Mouse (Mus musculus) frontal cortex, postnatal 25 days (tissue): ENCODE data around the gene Cep89.

Experiments
- DNase-seq, 2 experiments: peaks; one replicate each; pipeline ENCODE4 v3.0.0; 2022; ENCODE audit warnings: low spot score in 2 of 2

The Cep89 gene

GRCm38 (mm10) chr7:35396542-35397168, at the start of gene Cep89, which contains the start of gene Faap24:
Gene Cep89 (plus strand): TSS chr7:35397035.
Gene Faap24 (minus strand): TSS chr7:35396836.
- peak; percentile 90 to 98 for DNase-seq

- no peak for DNase-seq
Measured at GRCm38 (mm10) chr7:35347918-35348700, 48.7 kb upstream of the Cep89 start.

- DNase-seq, result no peak
Measured at GRCm38 (mm10) chr7:35349022-35349421, 47.8 kb upstream of the Cep89 start.

- DNase-seq, result no peak
Measured at GRCm38 (mm10) chr7:35349886-35350684, 46.8 kb upstream of the Cep89 start.

- no peak for DNase-seq
Measured at GRCm38 (mm10) chr7:35351155-35351554, 45.7 kb upstream of the Cep89 start.

GRCm38 (mm10) chr7:35353306-35353705, 43.5 kb upstream of the Cep89 start:
- no peak for DNase-seq

GRCm38 (mm10) chr7:35355303-35355872, 41.4 kb upstream of the Cep89 start:
- DNase-seq, result no peak

GRCm38 (mm10) chr7:35357621-35358020, 39.2 kb upstream of the Cep89 start:
- no peak for DNase-seq

GRCm38 (mm10) chr7:35362253-35362652, 34.6 kb upstream of the Cep89 start:
- no peak for DNase-seq

GRCm38 (mm10) chr7:35362868-35363267, 34.0 kb upstream of the Cep89 start:
- DNase-seq, result no peak

GRCm38 (mm10) chr7:35365161-35365910, 31.5 kb upstream of the Cep89 start:
- no peak for DNase-seq

- DNase-seq, result no peak
Measured at GRCm38 (mm10) chr7:35371096-35371495, 25.7 kb upstream of the Cep89 start.

- DNase-seq, result no peak
Measured at GRCm38 (mm10) chr7:35372483-35373017, 24.3 kb upstream of the Cep89 start.

GRCm38 (mm10) chr7:35373146-35373989, 23.5 kb upstream of the Cep89 start:
- no peak for DNase-seq

- no peak for DNase-seq
Measured at GRCm38 (mm10) chr7:35374265-35374664, 22.6 kb upstream of the Cep89 start.

GRCm38 (mm10) chr7:35376623-35377022, 20.2 kb upstream of the Cep89 start:
- DNase-seq, result no peak

- no peak for DNase-seq
Measured at GRCm38 (mm10) chr7:35379492-35380119, 17.2 kb upstream of the Cep89 start.

GRCm38 (mm10) chr7:35380351-35380750, 16.5 kb upstream of the Cep89 start:
- no peak for DNase-seq

GRCm38 (mm10) chr7:35381861-35382260, 15.0 kb upstream of the Cep89 start:
- DNase-seq, result no peak
